Mouse (Mus musculus): ENCODE results near the gene Zdhhc14. TPM values are rescaled to one million over a fixed set of nuclear protein-coding genes. Genes with fewer than 3 reads are reported as not detected.

Zdhhc14 gene
- 14.9 to 16.1 TPM (median 15.7 TPM) in 4 replicates for total RNA-seq (2023; ENCODE audit: inconsistent age)

DNA sequence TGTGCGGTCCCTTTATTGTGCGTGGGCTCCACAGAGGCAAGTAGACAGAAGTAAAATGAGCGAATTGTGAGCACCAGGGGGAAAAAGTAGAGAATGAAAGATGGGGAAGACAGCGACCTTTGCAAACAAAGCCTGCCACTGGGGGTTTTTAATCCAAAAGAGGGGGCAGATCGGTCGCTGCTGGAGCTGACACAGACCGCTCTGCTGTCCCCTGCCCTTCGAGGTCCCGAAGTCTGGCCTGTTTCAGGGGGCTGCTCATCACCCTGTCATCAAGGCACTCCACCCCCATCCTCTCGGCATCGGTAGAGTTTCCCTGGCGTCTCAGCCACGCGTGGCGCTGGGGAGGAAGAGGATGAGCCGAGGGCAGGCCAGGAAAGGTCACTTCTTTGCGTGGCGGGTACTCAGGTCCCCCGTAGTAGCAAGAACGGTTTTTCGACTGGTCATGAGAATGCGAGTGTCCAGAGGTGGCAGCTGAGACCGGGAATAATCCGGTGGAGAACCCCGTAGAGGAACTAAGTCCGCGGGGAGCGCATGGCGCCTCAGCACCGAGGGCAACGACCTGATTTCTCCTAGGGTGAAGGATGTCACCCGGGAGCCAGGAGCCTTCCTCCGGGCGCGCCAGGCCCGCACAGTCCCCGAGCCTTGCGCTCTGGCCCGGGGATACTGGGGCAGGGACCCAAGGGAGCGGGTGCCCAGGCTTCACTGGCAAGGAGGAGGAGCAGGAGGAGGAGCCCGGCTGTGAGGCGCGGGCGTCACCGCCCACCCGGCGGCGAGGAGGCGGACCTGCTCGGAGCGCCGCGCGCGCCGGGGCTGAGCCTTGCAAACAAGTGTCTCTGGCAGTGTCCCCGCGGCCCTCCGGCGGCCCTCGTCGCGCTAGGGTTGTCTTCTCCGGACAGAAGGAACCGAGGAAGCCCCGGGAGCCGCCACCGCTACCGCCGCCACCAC, at the start of gene Zdhhc14:
Zdhhc14 (plus strand) TSS at position 757 of the 945 bp plus-strand sequence.

Other genes with a start within 250 kb of the Zdhhc14 start
- 0.86 to 3.4 TPM (median 2.7 TPM) in 4 replicates for gene Ldhal6b, start 73.8 kb upstream of the Zdhhc14 start, total RNA-seq (2023; ENCODE audit: inconsistent age)
- gene Tmem242, start 52.3 kb upstream of the Zdhhc14 start, total RNA-seq (2023; ENCODE audit: inconsistent age): 36.5 to 42.9 TPM (median 41.7 TPM) in 4 replicates

All from B cell, adult (primary cell).